Mouse (Mus musculus) stomach, embryonic 14.5 days (tissue): Measurements from ENCODE around the gene Cacna2d2. TPM values are rescaled to one million over a fixed set of nuclear protein-coding genes. Genes with fewer than 3 reads are reported as not detected.

Source experiments
- ATAC-seq: fragments of 200-750 bp; cut with Nextera tagmentation; 2 replicates; pipeline ENCODE4 v1.8.0; 2017; ENCODE audit warnings: low read depth, moderate TSS enrichment; ENCODE audit not compliant: insufficient number of reproducible peaks, insufficient read depth, low FRiP score
- H3K27ac ChIP-seq: fragments of 300-500 bp; sonication (generic); 2 replicates; pipeline ENCODE4 v1.5.1; 2014; ENCODE audit warnings: mild to moderate bottlenecking, low read length, moderate library complexity, mixed read lengths
- H3K27me3 ChIP-seq: fragments of 300-500 bp; sonication (generic); 2 replicates; pipeline ENCODE4 v1.6.1; 2014; ENCODE audit warnings: low read length, control low read depth, mixed read lengths; ENCODE audit not compliant: control insufficient read depth, insufficient read depth
- H3K36me3 ChIP-seq: fragments of 300-500 bp; sonication (generic); 2 replicates; pipeline ENCODE4 v1.6.1; 2014; ENCODE audit warnings: mild to moderate bottlenecking, control low read depth, low read length, moderate library complexity, mixed read lengths; ENCODE audit not compliant: control insufficient read depth, insufficient read depth
- H3K4me1 ChIP-seq: fragments of 300-500 bp; sonication (generic); 2 replicates; pipeline ENCODE4 v1.6.1; 2014; ENCODE audit warnings: low read length, control low read depth, mixed read lengths; ENCODE audit not compliant: control insufficient read depth, insufficient read depth
- H3K4me2 ChIP-seq: fragments of 300-500 bp; sonication (generic); replicated peaks from 2 replicates; pipeline ENCODE4 v1.6.1; 2014; ENCODE audit warnings: low read depth, low read length, control low read depth
- H3K4me3 ChIP-seq: fragments of 300-500 bp; sonication (generic); 2 replicates; pipeline ENCODE4 v1.5.1; 2014; ENCODE audit warnings: low read depth, low read length, control low read depth
- H3K9ac ChIP-seq: fragments of 300-500 bp; sonication (generic); replicated peaks from 2 replicates; pipeline ENCODE4 v1.6.1; 2014; ENCODE audit warnings: low read depth, mild to moderate bottlenecking, control low read depth, low read length, moderate library complexity, mixed read lengths
- H3K9me3 ChIP-seq: fragments of 300-500 bp; sonication (generic); 2 replicates; pipeline ENCODE4 v1.6.1; 2016; ENCODE audit warnings: low read depth, low read length, control low read depth; ENCODE audit not compliant: control insufficient read depth
- WGBS: fragments of 180-500 bp; shearing (Covaris S2); extraction: QIAGEN DNeasy Blood & Tissue Kit; methylation state at CpG from one replicate; pipeline ENCODE4 v1.1.7; 2014; 5-methylcytosine and 5-hydroxymethylcytosine counted together
- polyA plus RNA-seq: library from polyadenylated mRNA; unstranded; fragments of >200 nt; fragmentation: Nextera tagmentation; extraction: Ambion mirVana; gene quantifications from 2 replicates; pipeline ENCODE4 v1.2.1, GENCODE M21; 2014

Cacna2d2 gene
- polyA plus RNA-seq, 1 experiment from 2014 or later = 0.43 TPM

DNA sequence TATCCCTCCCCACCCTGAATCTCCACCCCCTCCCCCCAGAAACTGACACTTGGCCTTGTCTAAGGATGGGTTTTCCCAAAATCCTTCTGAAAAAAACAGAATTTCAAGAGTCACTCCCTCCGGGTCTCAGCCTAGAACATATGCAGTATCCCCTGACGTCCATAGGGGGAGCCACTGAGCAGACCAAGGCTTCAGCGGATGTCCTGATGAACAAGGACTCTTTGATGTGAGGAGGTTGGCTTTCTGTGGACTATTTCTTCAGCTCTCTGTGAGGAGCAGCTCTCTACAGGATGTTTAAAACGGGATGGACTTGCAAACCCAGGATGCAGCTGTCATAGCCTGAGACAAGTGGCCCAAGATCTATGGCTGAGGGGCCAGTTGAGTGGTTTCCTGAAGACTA, 53.1 kb downstream of the Cacna2d2 start:
- Histone ChIP-seq H3K36me3 (no peaks in the 10 kb centered on the region), H3K4me3 (no peak overlapping the region), H3K27ac (no peak overlapping the region), H3K9ac (no peak overlapping the region), H3K9me3 (no peaks in the 10 kb centered on the region), H3K27me3 (no peaks in the 10 kb centered on the region), H3K4me1 (peaks cover 10% of the 10 kb centered on the region; the same call in 1 of the 2 replicates), H3K4me2 (no peak overlapping the region)
- WGBS = 20% methylated on average over 4 of the region's 4 CpGs
- no peak for ATAC-seq

DNA sequence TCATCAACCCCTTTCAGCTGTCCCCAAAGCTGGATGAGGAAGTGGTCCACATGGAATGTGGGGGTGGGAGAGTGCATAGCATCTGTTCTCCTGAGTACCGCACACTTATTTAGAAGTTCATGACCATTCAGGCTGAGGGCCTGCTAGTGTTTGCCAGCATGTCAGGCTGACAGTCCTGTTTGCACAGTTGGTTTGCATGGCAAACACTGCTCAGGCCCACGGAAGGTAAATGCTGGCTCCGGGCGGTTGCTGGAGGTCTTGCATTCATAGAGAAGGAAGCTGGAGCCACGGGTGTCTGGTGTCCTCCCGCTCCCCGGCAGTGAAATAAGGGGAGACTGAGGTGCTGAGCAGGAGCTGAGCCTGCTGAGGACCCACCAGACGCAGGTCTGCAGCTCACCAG, 53.7 kb downstream of the Cacna2d2 start:
- no peaks in the 10 kb centered on the region for H3K9me3 ChIP-seq
- no peak overlapping the region for H3K4me2 ChIP-seq
- no peaks in the 10 kb centered on the region for H3K27me3 ChIP-seq
- peak; percentile 43; the same call in 1 of the 2 replicates for ATAC-seq
- no peak overlapping the region for H3K9ac ChIP-seq
- H3K36me3 ChIP-seq = no peaks in the 10 kb centered on the region
- H3K4me3 ChIP-seq = no peak overlapping the region
- H3K4me1 ChIP-seq = peaks cover 10% of the 10 kb centered on the region; the same call in 1 of the 2 replicates
- WGBS = 57% methylated on average over 8 of the region's 8 CpGs
- no peak overlapping the region for H3K27ac ChIP-seq

- 60% methylated on average over 15 of the region's 15 CpGs for WGBS
- Histone ChIP-seq H3K36me3 (no peaks in the 10 kb centered on the region), H3K4me2 (no peak overlapping the region), H3K4me3 (no peak overlapping the region), H3K27me3 (no peaks in the 10 kb centered on the region), H3K9me3 (no peaks in the 10 kb centered on the region), H3K27ac (no peak overlapping the region), H3K4me1 (peaks cover 10% of the 10 kb centered on the region; the same call in 1 of the 2 replicates), H3K9ac (no peak overlapping the region)
- no peak for ATAC-seq
Observed at GRCm38 (mm10) chr9:107456667-107457066, 57.3 kb downstream of the Cacna2d2 start.

- Histone ChIP-seq H3K9ac (no peak overlapping the region), H3K4me1 (no peaks in the 10 kb centered on the region), H3K36me3 (no peaks in the 10 kb centered on the region), H3K27ac (no peak overlapping the region), H3K9me3 (no peaks in the 10 kb centered on the region), H3K27me3 (no peaks in the 10 kb centered on the region), H3K4me2 (no peak overlapping the region), H3K4me3 (no peak overlapping the region)
- 64% methylated on average over 5 of the region's 5 CpGs for WGBS
- ATAC-seq = no peak
Observed at GRCm38 (mm10) chr9:107462907-107463306, 63.5 kb downstream of the Cacna2d2 start.

DNA sequence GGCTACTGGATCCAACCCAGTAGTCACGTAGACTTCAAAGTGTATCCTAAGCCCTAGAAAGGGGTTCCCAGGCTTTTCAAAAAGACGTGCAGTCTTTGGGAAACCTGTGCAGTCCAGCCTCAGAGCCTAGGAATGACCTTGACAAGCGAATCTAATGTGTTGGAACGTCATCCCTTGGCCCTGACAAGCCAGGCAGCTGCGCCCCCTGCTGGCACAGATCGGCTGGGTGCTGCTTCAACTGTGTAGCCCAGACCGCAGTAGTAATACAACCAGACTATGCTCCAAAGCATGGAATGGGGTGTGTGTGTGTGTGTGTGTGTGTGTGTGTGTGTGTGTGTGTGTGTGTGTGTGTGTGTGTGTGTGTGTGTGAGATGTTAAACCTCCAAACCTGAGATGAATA, 64.1 kb downstream of the Cacna2d2 start:
- H3K9ac ChIP-seq = no peak overlapping the region
- no peaks in the 10 kb centered on the region for H3K27me3 ChIP-seq
- no peaks in the 10 kb centered on the region for H3K9me3 ChIP-seq
- H3K4me2 ChIP-seq = no peak overlapping the region
- H3K36me3 ChIP-seq = no peaks in the 10 kb centered on the region
- no peak for ATAC-seq
- H3K4me1 ChIP-seq = no peaks in the 10 kb centered on the region
- WGBS = 15% methylated on average over 7 of the region's 7 CpGs
- H3K4me3 ChIP-seq = no peak overlapping the region
- no peak overlapping the region for H3K27ac ChIP-seq

DNA sequence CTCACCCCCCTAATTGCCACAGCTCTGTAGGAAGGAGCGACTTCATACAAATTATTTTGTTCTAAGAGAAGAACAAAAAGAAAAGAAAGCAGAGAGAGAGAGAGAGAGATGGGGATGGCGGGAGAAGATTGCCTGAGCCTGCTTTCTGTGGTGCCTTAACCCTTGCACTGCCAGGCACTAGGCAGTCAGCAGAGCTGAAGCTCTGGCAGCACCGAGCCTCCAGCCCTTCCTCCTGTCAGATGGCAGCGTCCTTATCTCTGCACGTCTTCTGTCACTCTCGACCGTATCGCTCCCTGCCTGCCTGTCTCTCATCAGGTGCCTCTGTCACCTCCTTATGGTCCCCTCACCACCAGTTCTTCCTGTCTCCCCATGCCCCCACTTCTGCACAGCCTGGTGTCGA, 64.7 kb downstream of the Cacna2d2 start:
- Histone ChIP-seq H3K4me3 (no peak overlapping the region), H3K36me3 (no peaks in the 10 kb centered on the region), H3K27me3 (no peaks in the 10 kb centered on the region), H3K9ac (no peak overlapping the region), H3K4me1 (no peaks in the 10 kb centered on the region), H3K9me3 (no peaks in the 10 kb centered on the region), H3K4me2 (no peak overlapping the region), H3K27ac (no peak overlapping the region)
- WGBS = 28% methylated on average over 9 of the region's 9 CpGs
- ATAC-seq = no peak

GRCm38 (mm10) chr9:107465657-107466056, 66.2 kb downstream of the Cacna2d2 start:
- Histone ChIP-seq H3K4me2 (no peak overlapping the region), H3K9ac (no peak overlapping the region), H3K27me3 (no peaks in the 10 kb centered on the region), H3K4me3 (no peak overlapping the region), H3K4me1 (no peaks in the 10 kb centered on the region), H3K36me3 (no peaks in the 10 kb centered on the region), H3K27ac (no peak overlapping the region), H3K9me3 (no peaks in the 10 kb centered on the region)
- WGBS = 31% methylated on average over 6 of the region's 6 CpGs
- no peak for ATAC-seq

DNA sequence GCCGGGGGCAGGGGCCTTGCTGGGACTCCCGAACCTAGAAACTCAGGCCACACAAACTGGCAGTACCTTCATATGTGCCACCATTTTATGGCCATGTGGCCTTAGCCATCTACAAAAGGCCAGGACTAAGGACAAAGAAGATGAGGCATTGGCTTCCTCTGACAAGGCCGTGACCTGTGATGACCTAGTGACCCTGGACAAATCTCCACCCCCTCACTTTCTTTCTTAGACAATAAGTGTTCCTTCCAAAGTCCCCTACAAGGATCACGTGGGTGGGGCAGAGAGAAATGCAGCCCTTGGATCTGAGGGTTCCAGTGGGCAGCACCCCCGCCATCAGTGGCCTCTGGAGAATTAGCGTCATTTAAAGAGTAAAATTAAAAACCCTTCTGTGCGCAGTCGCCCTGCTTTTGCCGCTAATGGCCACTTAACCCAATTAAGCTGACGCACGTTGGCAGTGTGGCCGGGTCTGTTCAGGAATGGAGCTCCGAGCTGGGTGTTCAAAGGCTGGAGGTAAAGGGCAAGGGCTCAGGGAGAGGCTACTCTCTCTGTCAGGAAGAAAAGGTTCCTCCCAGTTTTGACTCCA, 69.9 kb downstream of the Cacna2d2 start:
- no peak for ATAC-seq

GRCm38 (mm10) chr9:107470427-107470826, 71.0 kb downstream of the Cacna2d2 start:
- H3K4me1 ChIP-seq = no peaks in the 10 kb centered on the region
- H3K9ac ChIP-seq = no peak overlapping the region
- H3K36me3 ChIP-seq = no peaks in the 10 kb centered on the region
- H3K27me3 ChIP-seq = no peaks in the 10 kb centered on the region
- no peak for ATAC-seq
- H3K4me2 ChIP-seq = no peak overlapping the region
- no peak overlapping the region for H3K4me3 ChIP-seq
- 61% methylated on average over 15 of the region's 15 CpGs for WGBS
- H3K27ac ChIP-seq = no peak overlapping the region
- H3K9me3 ChIP-seq = no peaks in the 10 kb centered on the region

More for the DNA sequence above, 69.9 kb downstream of the Cacna2d2 start:
- H3K27ac ChIP-seq = no peak overlapping the region
- no peaks in the 10 kb centered on the region for H3K36me3 ChIP-seq
- H3K4me3 ChIP-seq = no peak overlapping the region
- H3K9me3 ChIP-seq = no peaks in the 10 kb centered on the region
- H3K4me1 ChIP-seq = no peaks in the 10 kb centered on the region
- no peaks in the 10 kb centered on the region for H3K27me3 ChIP-seq
- no peak overlapping the region for H3K9ac ChIP-seq
- 70% methylated on average over 13 of the region's 13 CpGs for WGBS
- no peak overlapping the region for H3K4me2 ChIP-seq
